Mouse (Mus musculus): Measurements from ENCODE around the gene Rassf1. TPM values are rescaled to one million over a fixed set of nuclear protein-coding genes. Genes with fewer than 3 reads are reported as not detected.
A peak's percentile ranks its signal among the peaks of the same experiment; 100 is the strongest.

The Rassf1 gene
- polyA plus RNA-seq, 1 experiment from 2014 or later: 44.2 TPM

- no peak overlapping the region for H3K4me3 ChIP-seq (ENCODE audit: low read depth, low read length)
- no peaks in the 10 kb centered on the region; the same call in 1 of the 2 replicates for H3K27me3 ChIP-seq (ENCODE audit: control insufficient read depth, insufficient read depth, low read length)
- H3K36me3 ChIP-seq (ENCODE audit: control insufficient read depth, insufficient read depth, low read length): no peaks in the 10 kb centered on the region
- no peak overlapping the region for H3K27ac ChIP-seq (replicated peaks)
- no peaks in the 10 kb centered on the region for H3K4me1 ChIP-seq (replicated peaks; ENCODE audit: control insufficient read depth, insufficient read depth)
- no peaks in the 10 kb centered on the region for H3K9me3 ChIP-seq (ENCODE audit: control insufficient read depth, low read length)
- 66% methylated on average over 8 of the region's 8 CpGs for WGBS
- H3K4me2 ChIP-seq (replicated peaks; ENCODE audit: low read depth): no peak overlapping the region
- ATAC-seq (ENCODE audit: low FRiP score, low TSS enrichment): no peak
- H3K9ac ChIP-seq (ENCODE audit: low read length): no peak overlapping the region
- TF ChIP-seq CTCF (IDR thresholded peaks at IDR 0.05; ENCODE audit: low read depth) (no peak), EP300 (optimal IDR thresholded peaks at IDR 0.05) (no peak)
- DNase-seq (ENCODE audit: low spot score): no peak
Observed at GRCm38 (mm10) chr9:107511436-107511835, 39.9 kb upstream of the Rassf1 start.

- 83% methylated on average over 15 of the region's 16 CpGs for WGBS
- no peak overlapping the region for H3K9ac ChIP-seq (ENCODE audit: low read length)
- no peaks in the 10 kb centered on the region for H3K36me3 ChIP-seq (ENCODE audit: control insufficient read depth, insufficient read depth, low read length)
- ATAC-seq (ENCODE audit: low FRiP score, low TSS enrichment) (no peak), DNase-seq (ENCODE audit: low spot score) (no peak)
- TF ChIP-seq CTCF (IDR thresholded peaks at IDR 0.05; ENCODE audit: low read depth) (no peak), EP300 (optimal IDR thresholded peaks at IDR 0.05) (no peak)
- no peaks in the 10 kb centered on the region; the same call in 1 of the 2 replicates for H3K27me3 ChIP-seq (ENCODE audit: control insufficient read depth, insufficient read depth, low read length)
- H3K9me3 ChIP-seq (ENCODE audit: control insufficient read depth, low read length): no peaks in the 10 kb centered on the region
- no peak overlapping the region for H3K4me2 ChIP-seq (replicated peaks; ENCODE audit: low read depth)
- no peak overlapping the region for H3K4me3 ChIP-seq (ENCODE audit: low read depth, low read length)
- H3K4me1 ChIP-seq (replicated peaks; ENCODE audit: control insufficient read depth, insufficient read depth): no peaks in the 10 kb centered on the region
- H3K27ac ChIP-seq (replicated peaks): no peak overlapping the region
Observed at GRCm38 (mm10) chr9:107512326-107512725, 39.0 kb upstream of the Rassf1 start.

DNA sequence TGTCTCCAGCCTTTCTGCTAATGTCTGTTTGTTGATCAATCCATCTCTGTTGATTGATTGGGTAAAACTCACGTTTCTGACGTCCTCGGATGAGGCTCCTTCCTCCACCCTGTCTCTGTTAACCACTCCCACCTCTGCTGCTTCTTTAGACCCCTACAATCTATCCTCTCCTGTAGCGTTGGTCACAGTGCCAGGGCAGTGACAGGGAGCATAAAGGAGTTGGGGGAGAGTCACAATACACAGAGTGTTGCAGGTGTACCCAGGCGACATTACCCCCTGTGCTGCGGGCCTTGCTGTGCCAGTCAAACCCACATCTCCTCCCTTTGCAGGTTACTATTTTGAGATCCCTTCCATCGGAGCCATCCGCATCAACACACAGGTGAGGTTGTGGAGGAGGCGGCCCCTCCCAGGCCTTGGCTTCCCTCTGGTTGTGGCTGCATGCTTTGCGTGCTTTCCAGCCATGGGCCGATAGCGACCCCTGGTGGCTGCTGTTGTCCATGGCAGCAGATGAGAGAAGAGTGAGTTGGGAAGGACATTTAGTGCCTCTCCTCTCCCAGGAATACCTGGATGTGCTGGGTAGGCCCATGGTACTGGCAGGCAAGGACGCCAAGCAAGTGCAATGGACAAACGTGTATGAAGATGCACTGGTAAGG lies 36.9 kb upstream of the Rassf1 start:
- no peak overlapping the region for H3K27ac ChIP-seq (replicated peaks)
- WGBS: 12% methylated on average over 14 of the region's 14 CpGs
- H3K9me3 ChIP-seq (ENCODE audit: control insufficient read depth, low read length): no peaks in the 10 kb centered on the region
- H3K9ac ChIP-seq (ENCODE audit: low read length): no peak overlapping the region
- peak; percentile 89 for DNase-seq (ENCODE audit: low spot score)
- peak; percentile 40; the same call in 1 of the 2 replicates for ATAC-seq (ENCODE audit: low FRiP score, low TSS enrichment)
- no peak overlapping the region for H3K4me3 ChIP-seq (ENCODE audit: low read depth, low read length)
- no peaks in the 10 kb centered on the region for H3K4me1 ChIP-seq (replicated peaks; ENCODE audit: control insufficient read depth, insufficient read depth)
- TF ChIP-seq CTCF (IDR thresholded peaks at IDR 0.05; ENCODE audit: low read depth) (peak; percentile 100), EP300 (optimal IDR thresholded peaks at IDR 0.05) (no peak)
- no peaks in the 10 kb centered on the region for H3K36me3 ChIP-seq (ENCODE audit: control insufficient read depth, insufficient read depth, low read length)
- no peak overlapping the region for H3K4me2 ChIP-seq (replicated peaks; ENCODE audit: low read depth)
- no peaks in the 10 kb centered on the region; the same call in 1 of the 2 replicates for H3K27me3 ChIP-seq (ENCODE audit: control insufficient read depth, insufficient read depth, low read length)

DNA sequence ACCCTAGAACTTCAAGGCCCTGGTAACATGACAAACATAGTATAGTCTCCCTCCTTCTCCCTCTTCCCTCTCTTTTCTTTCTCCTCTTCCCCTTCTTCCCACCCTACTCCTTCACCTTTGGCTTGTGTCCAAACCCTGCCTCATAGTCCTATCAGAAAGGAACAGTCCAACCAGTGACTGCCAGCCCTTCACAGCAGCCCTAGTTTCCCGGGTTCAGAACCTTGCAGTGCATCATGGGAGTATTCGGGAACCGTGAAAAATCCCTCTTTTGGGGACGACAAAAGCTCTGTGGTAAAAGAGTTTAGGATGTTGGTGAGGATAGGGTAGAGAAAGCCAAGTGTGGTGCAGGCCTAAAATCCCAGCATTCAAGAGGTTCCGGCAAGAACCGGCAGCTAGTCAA lies 31.0 kb upstream of the Rassf1 start:
- H3K27me3 ChIP-seq (ENCODE audit: control insufficient read depth, insufficient read depth, low read length): no peaks in the 10 kb centered on the region
- WGBS: 64% methylated on average over 6 of the region's 6 CpGs
- H3K36me3 ChIP-seq (ENCODE audit: control insufficient read depth, insufficient read depth, low read length): no peaks in the 10 kb centered on the region
- no peak overlapping the region for H3K4me3 ChIP-seq (ENCODE audit: low read depth, low read length)
- no peak overlapping the region for H3K4me2 ChIP-seq (replicated peaks; ENCODE audit: low read depth)
- TF ChIP-seq CTCF (IDR thresholded peaks at IDR 0.05; ENCODE audit: low read depth): no peak
- TF ChIP-seq EP300 (optimal IDR thresholded peaks at IDR 0.05): no peak
- no peak overlapping the region for H3K27ac ChIP-seq (replicated peaks)
- no peak overlapping the region for H3K9ac ChIP-seq (ENCODE audit: low read length)
- H3K4me1 ChIP-seq (replicated peaks; ENCODE audit: control insufficient read depth, insufficient read depth): peaks cover 4% of the 10 kb centered on the region; the same call in 1 of the 2 replicates
- ATAC-seq (ENCODE audit: low FRiP score, low TSS enrichment) (no peak), DNase-seq (ENCODE audit: low spot score) (no peak)
- H3K9me3 ChIP-seq (ENCODE audit: control insufficient read depth, low read length): no peaks in the 10 kb centered on the region

GRCm38 (mm10) chr9:107521190-107521589 lies 30.2 kb upstream of the Rassf1 start:
- no peak for ATAC-seq (ENCODE audit: low FRiP score, low TSS enrichment)
- no peak overlapping the region for H3K4me3 ChIP-seq (ENCODE audit: low read depth, low read length)
- DNase-seq (ENCODE audit: low spot score): no peak
- H3K9me3 ChIP-seq (ENCODE audit: control insufficient read depth, low read length): no peaks in the 10 kb centered on the region
- no peak overlapping the region for H3K4me2 ChIP-seq (replicated peaks; ENCODE audit: low read depth)
- no peaks in the 10 kb centered on the region for H3K36me3 ChIP-seq (ENCODE audit: control insufficient read depth, insufficient read depth, low read length)
- no peaks in the 10 kb centered on the region for H3K27me3 ChIP-seq (ENCODE audit: control insufficient read depth, insufficient read depth, low read length)
- H3K9ac ChIP-seq (ENCODE audit: low read length): no peak overlapping the region
- WGBS: 28% methylated on average over 5 of the region's 5 CpGs
- TF ChIP-seq CTCF (IDR thresholded peaks at IDR 0.05; ENCODE audit: low read depth) (no peak), EP300 (optimal IDR thresholded peaks at IDR 0.05) (no peak)
- peaks cover 4% of the 10 kb centered on the region; the same call in 1 of the 2 replicates for H3K4me1 ChIP-seq (replicated peaks; ENCODE audit: control insufficient read depth, insufficient read depth)
- H3K27ac ChIP-seq (replicated peaks): no peak overlapping the region

GRCm38 (mm10) chr9:107521711-107522399 lies 29.5 kb upstream of the Rassf1 start:
- H3K36me3 ChIP-seq (ENCODE audit: control insufficient read depth, insufficient read depth, low read length): no peaks in the 10 kb centered on the region
- H3K9ac ChIP-seq (ENCODE audit: low read length): no peak overlapping the region
- peaks cover 4% of the 10 kb centered on the region; the same call in 1 of the 2 replicates for H3K4me1 ChIP-seq (replicated peaks; ENCODE audit: control insufficient read depth, insufficient read depth)
- 14% methylated on average over 25 of the region's 25 CpGs for WGBS
- no peak for ATAC-seq (ENCODE audit: low FRiP score, low TSS enrichment)
- DNase-seq (ENCODE audit: low spot score): peak; percentile 39
- H3K4me3 ChIP-seq (ENCODE audit: low read depth, low read length): 0 out of 2 replicates have a peak overlapping the region, but pooled peaks have one; percentile 1
- H3K4me2 ChIP-seq (replicated peaks; ENCODE audit: low read depth): peak overlapping the region; percentile 49
- no peaks in the 10 kb centered on the region for H3K9me3 ChIP-seq (ENCODE audit: control insufficient read depth, low read length)
- TF ChIP-seq EP300 (optimal IDR thresholded peaks at IDR 0.05) (no peak), CTCF (IDR thresholded peaks at IDR 0.05; ENCODE audit: low read depth) (no peak)
- H3K27me3 ChIP-seq (ENCODE audit: control insufficient read depth, insufficient read depth, low read length): no peaks in the 10 kb centered on the region
- no peak overlapping the region for H3K27ac ChIP-seq (replicated peaks)
